Mouse (Mus musculus) G1E (cell line): ENCODE data around the gene Wfdc11.

Source experiments
- CTCF ChIP-seq: IDR thresholded peaks from 2 replicates; pipeline ENCODE4 v1.5.1; 2012; ENCODE audit warnings: low read depth, low read length, inconsistent platforms, mixed read lengths
- GATA1 ChIP-seq: IDR thresholded peaks from 2 replicates; pipeline ENCODE4 v1.6.1; 2012; ENCODE audit warnings: borderline replicate concordance, low read length, inconsistent platforms, mixed read lengths

GRCm38 (mm10) chr2:164641129-164641528 lies 32.8 kb downstream of the Wfdc11 start:
- TF ChIP-seq CTCF (no peak), GATA1 (no peak)
